Mouse (Mus musculus) right cerebral cortex, adult 18-20 months (tissue): ENCODE measurements around the gene Rgl2.

ENCODE experiments used
- DNase-seq: peaks from one replicate; pipeline ENCODE4 v3.0.0; 2022; ENCODE audit warnings: mixed read lengths

Rgl2 gene

DNA sequence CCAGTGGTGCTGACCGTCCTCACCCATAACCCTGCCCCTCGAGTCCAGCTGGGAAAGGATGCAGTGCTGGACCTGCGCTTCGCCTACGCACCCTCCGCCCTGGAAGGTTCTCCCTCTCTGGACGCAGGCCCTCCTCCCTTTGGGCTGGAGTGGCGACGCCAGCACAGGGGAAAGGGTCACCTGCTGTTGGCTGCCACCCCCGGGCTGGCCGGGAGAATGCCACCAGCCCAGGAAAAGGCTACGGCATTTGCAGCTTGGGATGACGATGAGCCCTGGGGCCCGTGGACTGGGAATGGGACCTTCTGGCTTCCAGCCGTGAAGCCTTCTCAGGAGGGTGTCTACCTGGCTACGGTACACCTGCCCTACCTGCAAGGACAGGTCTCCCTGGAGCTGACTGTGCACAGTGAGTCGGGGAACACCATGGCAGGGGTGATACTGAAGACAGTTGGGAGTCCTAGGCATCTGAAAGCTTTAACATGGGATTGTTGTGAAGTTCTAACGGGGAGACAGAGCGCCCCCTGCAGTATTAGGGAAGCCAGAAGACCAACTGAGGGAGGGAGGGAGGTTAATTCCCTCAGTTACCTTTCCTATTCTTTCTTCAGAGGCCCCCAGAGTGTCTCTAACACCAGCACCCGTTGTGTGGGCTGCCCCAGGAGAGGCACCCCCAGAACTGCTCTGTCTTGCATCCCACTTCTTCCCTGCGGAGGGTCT, 3.8 kb upstream of the Rgl2 start:
- DNase-seq = no peak

DNA sequence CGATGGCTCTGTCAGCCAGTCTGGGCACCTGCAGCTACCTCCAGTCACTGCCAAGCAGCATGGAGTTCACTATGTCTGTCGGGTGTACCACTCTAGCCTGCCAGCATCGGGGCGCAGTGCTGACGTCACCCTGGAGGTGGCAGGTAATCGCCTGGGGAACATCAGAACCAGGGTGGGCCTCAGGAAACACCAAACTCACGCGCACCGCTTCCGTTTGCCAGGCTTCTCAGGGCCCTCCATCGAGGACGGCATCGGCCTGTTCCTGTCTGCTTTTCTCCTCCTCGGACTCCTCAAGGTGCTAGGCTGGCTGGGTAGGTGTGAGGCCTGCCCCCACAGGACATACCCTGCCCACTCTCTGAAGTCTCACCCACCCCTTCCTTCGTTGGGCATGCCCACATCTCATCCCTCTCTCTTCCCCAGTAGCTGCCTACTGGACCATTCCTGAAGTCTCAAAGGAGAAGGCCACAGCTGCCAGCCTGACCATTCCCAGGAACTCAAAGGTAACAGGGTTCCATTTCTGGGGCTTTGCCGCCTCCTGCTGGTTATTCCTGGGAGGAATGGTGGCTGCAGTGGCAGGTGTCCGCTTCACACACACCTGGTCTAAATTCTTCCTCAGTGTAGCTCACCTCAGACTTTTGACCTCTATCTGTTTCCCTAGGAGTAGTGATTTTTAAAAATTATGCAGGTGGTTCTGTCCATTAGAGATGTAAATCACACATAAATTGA, 3.0 kb upstream of the Rgl2 start:
- no peak for DNase-seq

DNA sequence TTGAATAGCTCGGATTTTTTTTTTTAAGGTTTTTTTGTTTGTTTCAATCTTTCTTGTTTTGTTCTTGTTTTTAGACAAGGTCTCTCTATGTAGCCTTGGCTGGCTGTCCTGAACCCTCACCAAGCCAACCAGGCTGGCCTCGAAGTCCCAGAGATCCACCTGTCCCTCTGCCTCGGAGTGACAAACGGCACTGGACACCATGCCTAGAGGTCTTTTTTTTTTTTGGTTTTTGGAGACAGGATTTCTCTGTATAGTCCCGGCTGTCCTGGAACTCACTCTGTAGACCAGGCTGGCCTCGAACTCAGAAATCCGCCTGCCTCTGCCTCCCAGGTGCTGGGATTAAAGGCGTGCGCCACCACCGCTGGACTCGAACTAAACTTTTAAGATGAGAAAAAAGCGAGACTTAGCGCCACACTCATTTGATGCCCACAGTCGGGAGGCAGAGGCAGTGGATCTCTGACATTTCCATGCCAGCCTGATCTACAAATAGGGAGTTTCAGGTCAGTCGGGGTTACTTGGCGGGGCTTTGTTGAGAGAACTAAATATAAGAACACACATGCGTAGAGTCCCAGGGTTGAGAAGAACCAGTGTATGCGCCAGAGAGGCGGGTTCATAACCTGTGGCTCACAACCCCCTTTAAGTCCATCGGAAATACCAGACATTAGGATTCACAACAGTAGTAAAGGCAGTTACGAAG, 944 bp upstream of the Rgl2 start:
- no peak for DNase-seq

DNA sequence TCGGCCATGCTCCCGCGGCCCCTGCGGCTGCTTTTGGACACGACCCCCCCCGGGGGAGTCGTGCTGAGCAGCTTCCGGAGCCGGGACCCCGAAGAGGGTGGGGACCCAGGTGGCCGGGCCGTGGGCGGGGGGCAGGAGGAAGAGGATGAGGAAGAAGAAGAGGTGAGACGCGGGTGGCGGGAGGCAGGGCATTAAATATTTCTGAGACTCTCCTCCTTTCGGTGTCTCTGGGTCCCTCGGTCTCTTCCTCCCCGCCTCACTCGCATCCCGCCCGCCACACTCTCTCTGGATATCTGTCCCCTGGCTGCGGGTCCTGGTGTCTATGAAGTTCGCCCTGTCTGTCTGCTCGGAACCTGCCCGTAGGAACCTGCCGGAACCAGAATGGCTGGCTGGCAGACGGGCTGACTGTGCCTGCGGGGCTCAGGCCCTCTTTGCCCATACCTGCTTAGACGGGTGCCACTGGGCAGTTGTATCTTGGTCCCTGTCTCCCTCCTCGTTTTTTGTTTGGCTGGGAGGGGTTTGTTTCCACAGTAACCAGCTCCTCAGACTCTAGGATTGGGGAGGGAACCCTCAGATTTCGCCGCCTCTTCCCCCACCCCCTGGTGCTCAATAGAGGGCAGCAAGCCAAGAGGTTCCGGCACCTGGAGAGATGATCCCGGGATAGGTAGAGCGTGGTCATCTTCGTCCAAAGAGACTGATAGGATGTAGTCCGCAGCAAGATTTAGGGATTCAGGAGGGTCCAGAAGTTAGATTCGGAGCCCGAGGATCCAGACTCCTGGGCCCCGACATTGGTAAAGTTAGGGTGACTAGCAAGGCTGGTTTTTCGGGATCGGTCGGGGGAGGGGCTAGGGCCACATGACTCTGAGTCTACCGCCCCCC, 1.2 kb downstream of the Rgl2 start:
- peak; percentile 74 for DNase-seq

DNA sequence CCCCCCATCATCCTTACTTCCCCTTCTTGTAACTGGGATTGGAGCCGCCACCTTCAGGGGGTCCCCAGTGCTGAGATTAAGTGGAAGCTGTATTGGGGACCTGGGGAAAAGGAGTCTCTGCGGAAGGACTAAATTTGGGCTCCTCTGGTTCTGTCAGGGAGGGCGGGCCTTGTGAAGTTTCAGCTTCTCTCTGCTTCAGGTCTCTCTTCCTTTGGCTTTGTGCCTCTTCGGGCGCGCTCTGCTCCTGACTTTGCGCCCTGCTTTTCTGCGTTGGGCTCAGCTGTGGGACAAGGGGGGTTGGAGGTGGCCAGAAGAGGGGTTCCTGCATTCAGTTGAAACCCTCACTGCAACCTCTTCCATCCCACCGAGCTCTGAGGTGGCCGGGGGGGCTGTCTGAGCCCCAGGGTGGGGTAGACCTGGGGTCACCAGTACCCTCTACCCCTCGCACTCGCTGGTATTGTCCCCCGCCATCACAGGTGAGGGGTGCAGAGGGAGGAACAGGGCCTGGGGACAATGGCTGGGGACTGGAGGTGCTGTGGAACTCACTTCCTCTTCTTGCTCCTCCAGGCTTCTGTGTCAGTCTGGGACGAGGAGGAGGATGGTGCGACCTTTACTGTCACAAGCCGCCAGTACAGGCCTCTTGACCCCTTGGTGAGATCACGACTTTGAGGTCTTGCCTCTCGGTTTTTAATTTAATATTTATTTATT, 2.0 kb downstream of the Rgl2 start:
- no peak for DNase-seq

DNA sequence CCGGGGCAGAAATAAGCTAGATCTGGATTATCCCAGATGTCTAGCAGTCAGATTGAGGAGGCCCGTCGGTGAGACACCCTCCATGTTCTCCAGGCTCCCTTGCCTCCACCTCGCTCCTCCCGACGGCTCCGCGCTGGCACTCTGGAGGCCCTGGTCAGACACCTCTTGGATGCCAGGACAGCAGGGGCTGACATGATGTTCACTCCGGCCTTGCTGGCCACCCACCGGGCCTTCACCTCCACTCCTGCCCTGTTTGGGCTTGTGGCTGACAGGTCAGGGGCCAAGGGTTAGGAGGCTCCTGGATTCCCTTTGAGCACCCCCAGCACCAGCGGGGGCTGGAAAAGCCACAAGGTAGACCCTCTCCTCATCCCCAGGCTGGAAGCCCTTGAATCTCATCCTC, 2.6 kb downstream of the Rgl2 start:
- DNase-seq = no peak

DNA sequence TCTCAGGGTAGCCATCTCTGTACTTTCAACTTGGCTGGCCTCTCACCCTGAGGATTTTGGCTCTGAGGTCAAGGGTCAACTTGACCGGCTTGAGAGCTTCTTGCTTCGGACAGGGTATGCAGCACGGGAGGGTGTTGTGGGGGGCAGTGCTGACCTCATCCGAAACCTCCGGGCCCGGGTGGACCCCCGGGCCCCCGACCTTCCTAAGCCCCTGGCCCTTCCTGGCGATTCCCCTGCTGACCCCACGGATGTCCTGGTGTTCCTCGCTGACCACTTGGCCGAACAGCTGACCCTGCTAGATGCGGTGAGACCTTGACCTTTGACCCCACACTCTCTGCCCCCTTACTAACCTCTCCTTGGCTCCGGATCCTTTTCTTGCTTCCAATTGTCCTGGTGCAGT, 3.1 kb downstream of the Rgl2 start:
- DNase-seq = no peak

DNA sequence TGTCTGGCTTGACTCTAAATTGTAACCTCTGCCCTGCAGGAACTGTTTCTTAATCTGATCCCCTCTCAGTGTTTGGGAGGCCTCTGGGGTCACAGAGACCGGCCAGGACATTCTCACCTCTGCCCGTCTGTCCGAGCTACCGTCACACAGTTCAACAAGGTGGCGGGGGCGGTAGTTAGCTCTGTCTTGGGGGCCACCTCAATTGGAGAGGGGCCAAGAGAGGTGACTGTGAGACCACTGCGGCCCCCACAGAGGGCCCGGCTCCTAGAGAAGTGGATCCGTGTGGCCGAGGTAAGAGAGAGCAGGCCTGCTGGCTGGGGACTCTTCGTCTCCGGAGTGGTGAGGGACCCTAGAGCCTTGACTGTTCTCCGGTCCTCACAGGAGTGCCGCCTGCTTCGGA, 3.6 kb downstream of the Rgl2 start:
- DNase-seq = no peak

DNA sequence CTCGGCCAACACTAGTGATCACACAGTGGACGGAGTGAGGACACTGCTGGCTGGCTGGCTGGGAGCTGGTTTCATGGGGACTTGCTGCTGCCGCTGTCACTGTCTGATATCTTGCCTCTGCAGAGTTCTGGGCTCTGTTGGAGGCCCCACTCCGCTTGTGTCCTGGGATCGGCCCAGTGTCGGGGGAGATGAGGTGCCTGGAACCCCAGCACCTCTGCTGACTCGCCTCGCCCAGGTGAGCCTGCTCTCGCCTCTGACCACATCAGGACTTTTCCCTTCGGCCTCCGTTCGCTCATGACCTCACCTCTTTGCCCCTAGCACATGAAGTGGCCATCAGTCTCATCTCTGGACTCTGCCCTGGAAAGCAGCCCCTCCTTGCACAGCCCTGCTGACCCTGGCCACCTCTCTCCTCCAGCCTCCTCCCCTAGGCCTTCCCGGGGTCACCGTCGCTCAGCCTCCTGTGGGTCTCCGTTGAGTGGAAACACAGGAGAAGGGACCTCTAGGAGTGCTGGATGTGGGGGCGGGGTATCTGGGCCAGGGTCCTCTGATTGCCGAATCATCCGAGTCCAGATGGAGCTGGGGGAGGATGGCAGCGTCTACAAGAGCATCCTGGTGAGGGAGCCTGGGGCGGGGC, 6.2 kb downstream of the Rgl2 start:
- DNase-seq = no peak

DNA sequence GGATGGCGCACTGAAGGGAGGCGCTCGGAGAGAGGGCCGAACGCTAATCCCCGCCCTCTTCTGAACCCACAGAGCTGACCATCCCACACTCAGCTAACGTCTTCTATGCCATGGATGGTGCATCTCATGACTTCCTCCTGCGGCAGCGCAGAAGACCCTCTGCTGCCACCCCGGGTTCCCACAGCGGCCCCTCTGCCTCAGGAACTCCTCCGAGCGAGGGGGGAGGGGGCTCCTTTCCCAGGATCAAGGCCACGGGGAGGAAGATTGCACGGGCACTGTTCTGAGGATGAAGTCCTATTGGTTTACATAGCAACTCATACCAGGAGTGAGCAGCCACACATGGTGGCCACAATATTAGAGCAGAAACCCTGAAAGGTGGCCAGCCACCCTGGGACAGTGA, 7.7 kb downstream of the Rgl2 start:
- DNase-seq = no peak

DNA sequence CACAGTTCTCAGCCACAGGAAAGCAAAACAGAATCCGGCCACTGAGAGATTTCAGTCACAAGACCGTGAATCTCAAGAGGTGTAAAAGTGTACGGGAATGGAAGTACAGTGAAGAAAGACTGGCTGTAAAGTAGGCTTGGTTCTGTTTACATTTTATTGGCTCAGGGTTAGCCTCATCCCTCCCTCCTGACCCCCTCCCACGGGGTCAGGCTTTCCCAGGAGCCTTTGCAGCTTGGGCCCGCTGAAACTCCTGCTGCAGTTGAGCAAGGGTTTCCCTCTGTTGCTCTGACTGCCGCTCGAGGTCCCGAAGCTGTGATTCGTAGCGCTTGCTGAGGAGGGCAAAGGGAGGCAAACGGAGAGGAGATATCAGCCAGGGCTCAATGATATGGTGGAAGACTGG, 9.4 kb downstream of the Rgl2 start:
- no peak for DNase-seq

DNA sequence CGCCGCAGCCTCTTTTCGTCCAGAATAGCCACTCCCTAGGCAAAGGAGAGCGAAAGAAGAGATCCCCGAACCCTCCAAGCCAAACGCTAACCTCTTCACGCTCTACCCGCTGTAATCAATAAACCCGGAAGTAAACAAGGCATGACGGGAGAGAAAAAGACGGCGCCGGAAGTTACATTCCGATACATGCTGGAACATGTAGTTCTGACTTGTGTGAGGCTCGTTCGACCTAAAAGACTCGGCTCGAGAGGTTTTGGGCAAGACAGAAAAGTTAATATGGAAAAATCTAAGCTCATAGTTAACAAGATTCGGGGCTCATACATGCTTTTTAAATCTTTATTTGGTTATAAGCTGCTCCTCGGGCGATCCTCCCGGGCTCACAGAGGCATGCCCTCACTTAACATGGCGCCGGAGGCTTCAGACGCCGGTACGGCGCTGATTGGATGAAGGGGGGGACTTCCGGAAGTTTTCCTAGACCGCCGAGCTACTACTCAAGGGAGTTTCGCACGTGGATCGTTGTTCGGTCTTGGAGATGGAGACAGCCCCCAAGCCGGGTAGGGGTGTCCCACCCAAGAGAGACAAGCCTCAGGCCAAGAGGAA, 11.0 kb downstream of the Rgl2 start, which contains the start of the genes Pfdn6 and Wdr46:
TSS of gene Pfdn6 (minus strand) at position 138 of the 600 bp plus-strand sequence.
TSS of gene Wdr46 (plus strand) at position 455 of the 600 bp plus-strand sequence.
- DNase-seq = peak; percentile 90

DNA sequence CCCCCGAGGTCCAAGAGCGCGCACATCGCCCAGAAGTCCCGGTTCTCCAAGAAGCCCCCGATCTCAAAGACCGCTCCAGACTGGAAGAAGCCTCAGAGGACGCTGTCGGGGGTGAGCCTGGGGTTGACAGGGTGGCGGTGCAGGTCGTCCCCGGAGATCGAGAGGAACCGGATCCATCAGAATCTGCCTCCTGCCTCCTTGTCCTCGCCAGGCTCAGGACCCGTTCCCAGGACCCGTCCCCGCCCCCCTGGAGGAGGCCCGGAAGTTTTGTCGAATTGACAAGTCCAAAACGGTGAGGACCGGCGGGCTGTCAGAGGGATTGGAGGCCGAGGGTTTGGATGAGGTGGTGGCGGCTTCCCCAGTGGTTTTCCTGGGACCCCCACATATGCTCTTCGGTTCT, 11.6 kb downstream of the Rgl2 start:
- no peak for DNase-seq

DNA sequence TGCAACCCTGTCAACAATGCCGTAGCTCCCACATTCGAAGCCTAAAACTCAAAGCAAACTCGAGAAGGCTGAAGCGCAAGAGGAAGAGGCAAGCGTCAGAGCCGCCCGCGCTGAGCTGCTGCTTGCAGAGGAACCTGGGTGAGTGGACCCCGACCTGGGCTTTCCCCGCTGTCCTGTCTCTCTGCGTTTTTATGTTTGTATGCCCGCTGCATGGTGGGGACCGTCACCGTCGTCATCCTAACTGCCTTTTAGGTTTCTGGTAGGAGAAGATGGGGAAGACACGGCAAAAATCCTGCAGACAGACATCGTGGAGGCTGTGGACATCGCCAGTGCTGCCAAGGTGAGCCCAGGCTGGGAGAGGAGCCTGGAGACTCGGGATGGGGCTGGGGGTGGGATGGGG, 12.0 kb downstream of the Rgl2 start:
- DNase-seq = no peak

DNA sequence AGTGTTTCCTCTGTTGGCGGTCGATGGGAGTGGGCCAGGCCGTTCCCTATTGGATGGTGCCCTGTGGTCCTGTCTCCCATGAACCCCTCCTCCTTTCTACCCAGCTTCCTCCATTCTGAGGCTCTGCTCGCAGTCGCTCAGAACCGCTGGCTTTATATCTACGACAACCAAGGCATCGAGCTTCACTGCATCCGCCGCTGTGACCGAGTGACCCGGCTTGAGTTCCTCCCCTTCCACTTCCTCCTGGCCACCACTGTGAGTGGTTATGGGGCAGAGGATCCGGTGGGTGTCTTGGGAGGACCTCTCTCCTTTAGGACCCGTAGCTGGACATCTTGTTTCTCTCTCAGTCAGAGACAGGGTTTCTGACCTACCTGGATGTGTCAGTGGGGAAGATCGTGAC, 14.1 kb downstream of the Rgl2 start:
- no peak for DNase-seq

DNA sequence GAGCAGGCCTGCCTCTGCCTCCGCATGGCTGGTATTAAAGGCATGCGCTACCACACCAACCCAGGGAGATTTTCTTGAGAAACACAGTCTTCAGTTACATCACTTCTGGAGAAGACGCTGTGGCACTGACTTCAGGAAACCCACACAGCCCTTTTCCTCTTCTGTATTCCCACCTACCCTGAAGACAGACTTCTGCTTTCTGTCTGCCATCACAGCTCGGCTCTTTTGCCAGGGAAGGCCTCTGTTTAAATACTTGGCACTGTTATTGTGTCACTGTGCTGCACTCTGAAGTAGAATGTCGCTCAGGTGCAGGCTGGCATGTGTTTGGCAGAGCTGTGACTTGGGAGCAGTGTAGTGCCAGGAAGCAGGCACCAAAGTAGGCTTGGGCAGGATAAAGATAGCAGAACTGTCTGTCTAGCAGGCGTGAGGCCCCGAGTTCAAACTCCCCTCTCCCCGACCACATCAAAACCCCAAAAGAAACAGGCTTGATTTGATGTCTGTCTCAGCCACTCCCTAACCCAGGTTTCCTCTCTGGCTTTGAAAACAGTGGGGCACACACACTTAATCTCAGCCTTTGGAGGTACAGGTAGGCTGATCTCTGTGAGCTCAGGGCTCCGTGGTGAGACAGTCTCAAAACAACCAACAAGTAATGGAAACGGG, 18.2 kb downstream of the Rgl2 start:
- DNase-seq = no peak

DNA sequence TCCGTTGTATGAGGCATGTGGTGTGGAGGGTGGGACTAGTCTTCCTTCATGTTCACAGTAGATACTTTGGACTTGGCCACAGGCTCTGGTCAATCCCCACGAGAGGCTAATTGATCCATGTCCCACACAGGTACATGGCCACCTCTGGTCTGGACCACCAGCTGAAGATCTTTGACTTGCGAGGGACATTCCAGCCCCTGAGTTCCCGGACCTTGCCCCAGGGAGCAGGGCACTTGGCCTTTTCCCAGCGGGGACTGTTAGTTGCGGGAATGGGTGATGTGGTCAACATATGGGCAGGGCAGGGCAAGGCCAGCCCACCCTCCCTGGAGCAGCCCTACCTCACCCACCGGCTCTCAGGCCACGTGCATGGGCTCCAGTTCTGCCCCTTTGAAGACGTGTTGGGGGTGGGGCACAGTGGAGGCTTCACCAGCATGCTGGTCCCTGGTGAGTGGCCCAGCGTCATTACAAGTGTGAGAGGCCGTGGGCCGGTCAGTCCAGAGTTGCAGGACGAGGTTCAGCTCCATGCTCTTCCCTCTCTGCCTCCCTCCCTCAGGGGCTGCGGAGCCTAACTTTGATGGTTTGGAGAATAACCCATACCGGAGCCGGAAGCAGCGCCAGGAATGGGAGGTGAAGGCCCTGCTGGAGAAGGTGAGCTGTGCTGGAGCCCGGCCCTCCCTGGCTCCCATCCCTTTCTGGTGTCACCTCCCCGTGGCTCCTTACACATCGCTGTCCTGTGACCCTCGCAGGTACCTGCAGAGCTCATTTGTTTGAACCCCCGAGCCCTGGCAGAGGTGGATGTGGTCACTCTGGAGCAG, 19.0 kb downstream of the Rgl2 start:
- no peak for DNase-seq

DNA sequence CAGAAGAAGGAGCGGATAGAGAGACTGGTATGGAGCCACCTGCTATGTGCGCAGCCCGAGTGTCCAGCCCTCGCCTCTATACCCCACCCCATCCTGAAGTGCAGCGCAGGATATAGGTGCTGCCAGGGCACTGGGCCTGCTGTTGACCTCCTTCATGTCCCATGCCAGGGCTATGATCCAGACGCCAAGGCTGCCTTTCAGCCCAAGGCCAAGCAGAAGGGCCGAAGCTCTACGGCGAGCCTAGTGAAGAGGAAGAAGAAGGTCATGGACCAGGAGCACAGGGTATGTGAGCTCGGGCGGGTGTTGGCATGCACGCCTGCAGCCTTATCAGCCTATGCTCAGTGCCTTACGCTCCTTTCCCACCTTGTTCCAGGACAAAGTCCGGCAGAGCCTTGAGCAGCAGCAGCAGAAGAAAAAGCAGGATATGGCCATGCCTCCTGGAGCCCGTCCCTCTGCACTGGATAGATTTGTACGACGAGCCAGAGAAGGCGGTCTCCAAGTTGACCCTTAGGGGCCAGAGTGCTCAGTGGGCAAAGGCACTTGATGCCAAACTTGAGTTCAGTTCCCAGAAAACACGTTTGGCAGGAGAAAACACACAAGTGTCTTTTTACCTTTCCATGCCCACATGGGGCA, 19.7 kb downstream of the Rgl2 start:
- DNase-seq = no peak

DNA sequence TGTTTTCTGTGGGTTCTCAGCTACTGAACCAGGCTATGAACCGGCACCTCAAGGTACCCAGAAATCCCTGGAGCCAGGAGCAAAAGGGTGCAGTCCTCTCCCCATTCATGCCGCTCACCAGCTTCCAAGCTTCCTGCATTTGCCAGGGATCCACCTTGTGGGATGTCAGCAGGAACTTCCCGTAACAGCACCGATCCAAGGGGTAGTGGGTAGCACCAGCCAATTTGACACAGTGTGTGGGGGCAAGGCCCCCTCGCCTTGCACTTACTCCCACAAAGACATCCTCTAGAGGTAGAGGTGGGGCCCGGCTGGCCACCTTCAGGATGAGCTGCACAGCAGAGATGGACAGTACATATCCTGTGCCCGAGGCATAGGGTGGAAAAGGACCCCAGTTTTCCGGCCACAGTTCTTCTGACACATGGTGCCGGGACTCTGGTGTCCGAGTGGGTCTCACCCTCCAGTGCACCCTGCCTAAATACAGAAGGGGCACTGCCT, 20.8 kb downstream of the Rgl2 start:
- no peak for DNase-seq
